Mouse (Mus musculus) neural tube, embryonic 11.5 days (tissue): ENCODE measurements at regions not wholly inside any gene's neighbourhood (a gene's known extent, or its start where the extent isn't known, plus 50 kb on each side); places are given as distances from the start of the nearest gene placed in this dataset.

Experiments
- ATAC-seq: fragments of 200-750 bp; cut with Nextera tagmentation; 2 replicates; pipeline ENCODE4 v1.8.0; 2017; ENCODE audit warnings: moderate number of reproducible peaks, mild to moderate bottlenecking, moderate TSS enrichment, moderate library complexity; ENCODE audit not compliant: insufficient read depth, low FRiP score, low TSS enrichment
- DNase-seq: peaks from one replicate; pipeline ENCODE4 v3.0.0-alpha.2; 2015; ENCODE audit warnings: low spot score
- H3K27ac ChIP-seq: fragments of 300-500 bp; sonication (generic); 2 replicates; pipeline ENCODE4 v1.5.1; 2014; ENCODE audit warnings: low read depth, mild to moderate bottlenecking, low read length
- H3K27me3 ChIP-seq: fragments of 300-500 bp; sonication (generic); 2 replicates; pipeline ENCODE4 v1.6.1; 2014; ENCODE audit warnings: mild to moderate bottlenecking, low read length, mixed read lengths; ENCODE audit not compliant: control insufficient read depth, insufficient read depth
- H3K36me3 ChIP-seq: fragments of 300-500 bp; sonication (generic); 2 replicates; pipeline ENCODE4 v1.6.1; 2014; ENCODE audit warnings: mild to moderate bottlenecking, low read length, moderate library complexity, mixed read lengths; ENCODE audit not compliant: control insufficient read depth, insufficient read depth
- H3K4me1 ChIP-seq: fragments of 300-500 bp; sonication (generic); 2 replicates; pipeline ENCODE4 v1.6.1; 2014; ENCODE audit warnings: low read length, mixed read lengths; ENCODE audit not compliant: control insufficient read depth, insufficient read depth
- H3K4me2 ChIP-seq: fragments of 300-500 bp; sonication (generic); 2 replicates; pipeline ENCODE4 v1.6.1; 2014; ENCODE audit warnings: low read depth, mild to moderate bottlenecking, moderate library complexity
- H3K4me3 ChIP-seq: fragments of 300-500 bp; sonication (generic); 2 replicates; pipeline ENCODE4 v1.5.1; 2014; ENCODE audit warnings: low read depth, low read length
- H3K9ac ChIP-seq: fragments of 300-500 bp; sonication (generic); 2 replicates; pipeline ENCODE4 v1.6.1; 2014; ENCODE audit warnings: mild to moderate bottlenecking, low read length
- H3K9me3 ChIP-seq: fragments of 300-500 bp; sonication (generic); 2 replicates; pipeline ENCODE4 v1.6.1; 2016; ENCODE audit warnings: low read length; ENCODE audit not compliant: control insufficient read depth
- WGBS: fragments of 180-500 bp; shearing (Covaris S2); extraction: QIAGEN DNeasy Blood & Tissue Kit; methylation state at CpG from one replicate; pipeline ENCODE4 v1.1.7; 2014; 5-methylcytosine and 5-hydroxymethylcytosine counted together

DNA sequence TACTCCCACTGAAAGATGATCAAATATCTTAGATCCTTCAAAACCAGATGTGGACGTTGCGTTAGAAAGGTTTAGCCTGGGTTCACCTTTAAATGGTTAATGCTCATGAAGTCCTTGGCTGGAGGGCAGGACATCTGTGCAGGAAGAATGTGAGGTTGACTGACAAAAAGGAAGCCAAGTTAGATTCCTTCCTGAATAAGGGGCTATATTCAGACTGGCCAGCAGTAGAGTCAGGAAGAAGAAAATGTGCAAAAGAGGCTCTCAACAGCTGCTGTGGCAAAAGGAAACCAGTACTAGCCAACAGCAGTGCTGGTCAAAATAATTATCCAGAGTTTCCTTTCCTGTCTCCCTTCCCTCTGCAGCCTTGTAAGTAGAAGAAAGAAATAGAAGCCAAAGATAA, 582.0 kb upstream of the Marcks start:
- H3K27ac ChIP-seq, result no peak overlapping the region
- H3K9me3 ChIP-seq, result no peaks in the 10 kb centered on the region
- no peaks in the 10 kb centered on the region for H3K4me1 ChIP-seq
- WGBS, result 86% methylated on average over 2 of the region's 2 CpGs
- H3K36me3 ChIP-seq, result no peaks in the 10 kb centered on the region
- H3K4me2 ChIP-seq, result no peak overlapping the region
- H3K4me3 ChIP-seq, result no peak overlapping the region
- H3K27me3 ChIP-seq, result no peaks in the 10 kb centered on the region
- ATAC-seq, result no peak
- DNase-seq, result no peak
- H3K9ac ChIP-seq, result no peak overlapping the region

DNA sequence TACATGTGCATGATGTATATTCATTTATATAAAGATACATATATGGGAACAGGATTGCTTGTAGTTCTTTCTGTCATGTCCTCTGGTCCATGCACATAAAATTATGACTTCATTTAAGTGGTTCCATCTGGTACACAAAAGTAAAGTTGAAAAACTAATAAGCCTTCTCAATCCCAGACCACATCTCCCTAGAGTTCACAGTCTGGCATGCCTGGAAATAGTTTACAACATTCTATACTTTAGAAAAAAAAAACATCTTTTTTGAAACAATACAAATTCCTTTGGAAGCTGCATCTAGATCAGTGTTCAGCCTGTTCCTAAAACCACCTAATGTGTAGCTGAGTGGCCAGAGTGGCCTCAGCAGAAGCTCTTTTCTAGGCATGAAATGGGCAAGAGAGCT, 578.2 kb upstream of the Marcks start:
- Histone ChIP-seq H3K4me1 (no peaks in the 10 kb centered on the region), H3K9me3 (no peaks in the 10 kb centered on the region), H3K4me3 (no peak overlapping the region), H3K36me3 (no peaks in the 10 kb centered on the region), H3K4me2 (no peak overlapping the region), H3K27ac (no peak overlapping the region), H3K9ac (no peak overlapping the region), H3K27me3 (no peaks in the 10 kb centered on the region)
- ATAC-seq (no peak), DNase-seq (no peak)

GRCm38 (mm10) chr10:37711459-37711858, 572.7 kb upstream of the Marcks start:
- Histone ChIP-seq H3K4me2 (no peak overlapping the region), H3K9ac (no peak overlapping the region), H3K27me3 (no peaks in the 10 kb centered on the region), H3K4me3 (no peak overlapping the region), H3K27ac (no peak overlapping the region), H3K36me3 (no peaks in the 10 kb centered on the region), H3K9me3 (no peaks in the 10 kb centered on the region), H3K4me1 (no peaks in the 10 kb centered on the region)
- ATAC-seq, result no peak
- DNase-seq, result no peak

DNA sequence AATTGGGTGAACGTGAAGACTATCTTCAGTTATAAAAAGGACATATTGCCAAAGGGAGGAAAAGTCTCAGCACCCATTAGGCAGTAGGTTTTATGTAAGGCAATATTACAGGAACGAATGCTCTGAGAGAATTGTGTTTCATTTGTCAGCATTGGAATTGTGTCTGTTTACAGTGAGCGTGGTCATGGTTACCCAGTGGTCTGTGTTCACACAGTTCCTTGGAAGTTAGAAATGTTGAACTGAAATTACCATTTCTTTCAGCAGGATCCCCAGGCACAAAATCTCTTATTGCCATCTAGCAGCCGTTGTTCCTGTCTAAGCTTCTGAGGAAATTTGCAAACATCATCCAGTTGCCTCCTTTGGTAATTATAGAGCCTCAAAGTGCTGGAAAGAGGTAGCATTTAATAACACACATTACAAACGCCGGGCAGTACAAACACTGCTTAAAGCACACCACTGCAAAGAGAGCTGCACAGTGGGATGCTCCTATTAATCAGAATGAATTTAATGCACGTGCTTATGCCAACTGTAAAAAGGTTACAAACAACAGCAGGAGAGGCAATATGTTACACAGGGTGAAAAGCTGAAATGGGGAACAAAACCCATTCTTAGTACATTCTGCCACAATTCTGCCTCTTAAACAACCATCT, 555.4 kb upstream of the Marcks start:
- H3K36me3 ChIP-seq, result no peaks in the 10 kb centered on the region
- DNase-seq, result no peak
- no peak overlapping the region for H3K27ac ChIP-seq
- H3K9me3 ChIP-seq, result no peaks in the 10 kb centered on the region
- H3K4me2 ChIP-seq, result no peak overlapping the region
- no peak for ATAC-seq
- no peaks in the 10 kb centered on the region for H3K27me3 ChIP-seq
- H3K4me1 ChIP-seq, result no peaks in the 10 kb centered on the region
- WGBS, result 74% methylated on average over 7 of the region's 7 CpGs
- H3K9ac ChIP-seq, result no peak overlapping the region
- no peak overlapping the region for H3K4me3 ChIP-seq

DNA sequence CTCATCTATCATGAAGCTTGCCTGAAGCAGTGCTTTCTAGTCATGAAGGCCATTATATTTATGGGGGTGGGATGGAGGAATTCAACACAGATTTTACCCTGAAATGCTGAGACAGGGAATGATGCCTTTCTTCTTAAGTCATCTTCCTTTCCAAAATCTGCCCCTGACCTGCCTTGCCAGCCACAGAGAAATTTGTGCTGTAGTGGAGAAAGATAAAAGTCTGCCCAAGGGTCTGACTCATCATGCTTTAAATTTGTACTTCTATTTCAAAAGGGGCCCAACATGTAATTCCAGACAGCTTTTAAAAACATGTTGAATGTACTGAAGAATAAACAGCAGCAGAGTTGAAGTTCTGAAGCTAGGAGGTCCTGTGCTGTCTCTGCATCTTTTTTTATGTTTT, 554.1 kb upstream of the Marcks start:
- Histone ChIP-seq H3K27me3 (no peaks in the 10 kb centered on the region), H3K9me3 (no peaks in the 10 kb centered on the region), H3K27ac (no peak overlapping the region), H3K36me3 (no peaks in the 10 kb centered on the region), H3K9ac (no peak overlapping the region), H3K4me2 (no peak overlapping the region), H3K4me1 (no peaks in the 10 kb centered on the region), H3K4me3 (no peak overlapping the region)
- ATAC-seq (no peak), DNase-seq (no peak)

GRCm38 (mm10) chr10:37691939-37692338, 553.2 kb upstream of the Marcks start:
- no peak overlapping the region for H3K27ac ChIP-seq
- ATAC-seq, result no peak

GRCm38 (mm10) chr10:37683101-37683500, 544.4 kb upstream of the Marcks start:
- Histone ChIP-seq H3K36me3 (no peaks in the 10 kb centered on the region), H3K4me3 (no peak overlapping the region), H3K27me3 (no peaks in the 10 kb centered on the region), H3K9me3 (no peaks in the 10 kb centered on the region), H3K4me2 (no peak overlapping the region), H3K27ac (no peak overlapping the region), H3K4me1 (no peaks in the 10 kb centered on the region), H3K9ac (no peak overlapping the region)
- DNase-seq (no peak), ATAC-seq (no peak)

More at GRCm38 (mm10) chr10:37691939-37692338, 553.2 kb upstream of the Marcks start:
- Histone ChIP-seq H3K9me3 (no peaks in the 10 kb centered on the region), H3K36me3 (no peaks in the 10 kb centered on the region), H3K9ac (no peak overlapping the region), H3K4me2 (no peak overlapping the region), H3K4me3 (no peak overlapping the region), H3K27me3 (no peaks in the 10 kb centered on the region), H3K4me1 (no peaks in the 10 kb centered on the region)
- WGBS, result 56% methylated on average over 2 of the region's 2 CpGs
- DNase-seq, result no peak

- DNase-seq (no peak), ATAC-seq (no peak)
- H3K4me1 ChIP-seq, result no peaks in the 10 kb centered on the region
- H3K9me3 ChIP-seq, result no peaks in the 10 kb centered on the region
- no peak overlapping the region for H3K27ac ChIP-seq
- H3K36me3 ChIP-seq, result no peaks in the 10 kb centered on the region
- no peaks in the 10 kb centered on the region for H3K27me3 ChIP-seq
- no peak overlapping the region for H3K4me2 ChIP-seq
- H3K4me3 ChIP-seq, result no peak overlapping the region
- no peak overlapping the region for H3K9ac ChIP-seq
Measured at GRCm38 (mm10) chr10:37680601-37681000, 541.9 kb upstream of the Marcks start.

- ATAC-seq (no peak), DNase-seq (no peak)
- no peak overlapping the region for H3K27ac ChIP-seq
- no peak overlapping the region for H3K9ac ChIP-seq
- no peaks in the 10 kb centered on the region for H3K9me3 ChIP-seq
- no peak overlapping the region for H3K4me2 ChIP-seq
- no peaks in the 10 kb centered on the region for H3K27me3 ChIP-seq
- no peaks in the 10 kb centered on the region for H3K4me1 ChIP-seq
- WGBS, result 86% methylated on average over 1 of the region's 1 CpGs
- no peak overlapping the region for H3K4me3 ChIP-seq
- no peaks in the 10 kb centered on the region for H3K36me3 ChIP-seq
Measured at GRCm38 (mm10) chr10:37677826-37678225, 539.1 kb upstream of the Marcks start.
